Mouse (Mus musculus): ENCODE measurements at regions not wholly inside any gene's neighbourhood (a gene's known extent, or its start where the extent isn't known, plus 50 kb on each side); places are given as distances from the start of the nearest gene placed in this dataset.
A peak's percentile ranks its signal among the peaks of the same experiment; 100 is the strongest.

- DNase-seq: no peak
These were observed 87.7 kb upstream of the 4933412E24Rik start for GRCm38 (mm10) chr15:60104126-60104525.

GRCm38 (mm10) chr15:60101485-60102280 is 85.3 kb upstream of the 4933412E24Rik start:
- no peak for DNase-seq

- DNase-seq: peak; percentile 90
These were observed 80.7 kb upstream of the 4933412E24Rik start for GRCm38 (mm10) chr15:60097141-60097540.

- DNase-seq: no peak
These were observed 79.7 kb upstream of the 4933412E24Rik start for GRCm38 (mm10) chr15:60096131-60096530.

- DNase-seq: no peak
These were observed 73.5 kb upstream of the 4933412E24Rik start for GRCm38 (mm10) chr15:60089921-60090320.

- no peak for DNase-seq
These were observed 72.8 kb upstream of the 4933412E24Rik start for GRCm38 (mm10) chr15:60088964-60089899.

Measured in cerebellum, postnatal 10 days (tissue).